In genomic region chr7:63936188-63936985, GRCm38 (mm10) we compare ENCODE assay signal across 8 mouse cellular contexts. TPM values are rescaled to one million over a fixed set of nuclear protein-coding genes. Genes with fewer than 3 reads are reported as not detected.
DNase-seq lines count a peak whose midpoint lies in the region; ATAC-seq lines count a peak whose summit lies in the region.

No protein-coding gene starts in this region.

- no peaks in the 10 kb centered on the region for H3K9me3 ChIP-seq in hindbrain, embryonic 13.5 days
- no peaks in the 10 kb centered on the region for H3K9me3 ChIP-seq in megakaryocyte, embryonic 14.5 days

- H3K9ac ChIP-seq in hindbrain, embryonic 13.5 days, result peak overlapping the region; percentile 97

- peak; percentile 71 for DNase-seq in T-cell, adult 2 months (ENCODE audit: low spot score)
- DNase-seq in cerebellum, postnatal 25 days, result peak; percentile 86 to 89
- DNase-seq in frontal cortex, postnatal 14 days (ENCODE audit: low spot score in 2 of 2), result peak; percentile 66 to 68
- peak; percentile 61 to 89 for DNase-seq in left cerebral cortex, postnatal 10 days (ENCODE audit: extremely low spot score in 1 of 2, low spot score in 2 of 2)
- DNase-seq in right cerebral cortex, postnatal 14 days, result peak; percentile 56
- DNase-seq in urinary bladder, postnatal 36 days (ENCODE audit: low spot score in 2 of 2), result peak; percentile 82 to 87

- H3K27ac ChIP-seq in hindbrain, embryonic 13.5 days, result peak overlapping the region; percentile 97

- peaks cover 39% of the 10 kb centered on the region for H3K4me1 ChIP-seq in hindbrain, embryonic 13.5 days (replicated peaks)
- peaks cover 66% of the 10 kb centered on the region for H3K4me1 ChIP-seq in megakaryocyte, embryonic 14.5 days

- ATAC-seq in hindbrain, embryonic 13.5 days (ENCODE audit: low FRiP score), result no peak

- peak overlapping the region; percentile 78 for H3K4me3 ChIP-seq in hindbrain, embryonic 13.5 days
- H3K4me3 ChIP-seq in megakaryocyte, embryonic 14.5 days (replicated peaks), result peak overlapping the region; percentile 100

- WGBS in hindbrain, embryonic 13.5 days, result 1% methylated on average over 34 of the region's 34 CpGs

- intact Hi-C loops in left cerebral cortex, postnatal 10 days (cut with DNase I), result loop anchor here (2.0 to 10.0 kb wide), 6 partner anchors 39 to 218 kb away; partner anchors contain the start of gene Trpm1

- no peaks in the 10 kb centered on the region for H3K27me3 ChIP-seq in hindbrain, embryonic 13.5 days
- H3K27me3 ChIP-seq in megakaryocyte, embryonic 14.5 days (replicated peaks), result no peaks in the 10 kb centered on the region

- peak overlapping the region; percentile 88 for H3K4me2 ChIP-seq in hindbrain, embryonic 13.5 days

- no peaks in the 10 kb centered on the region for H3K36me3 ChIP-seq in hindbrain, embryonic 13.5 days
- H3K36me3 ChIP-seq in megakaryocyte, embryonic 14.5 days (replicated peaks; ENCODE audit: low read length), result peaks cover 21% of the 10 kb centered on the region

RNA-seq across cellular contexts. Expression of gene Klf13, which starts 2.3 kb away (rescaled TPM):
- polyA plus RNA-seq in hindbrain, embryonic 13.5 days (2015; fragmentation: Nextera tagmentation; extraction: Ambion mirVana), result 25.7 and 26.9 TPM in 2 replicates
- 100 to 1,000 TPM; 148 to 154 TPM for total RNA-seq in left cerebral cortex, postnatal 10 days (2021)
- polyA plus RNA-seq in megakaryocyte, embryonic 14.5 days (2012; ENCODE audit: insufficient read depth, low replicate concordance), result 117 and 140 TPM in 2 replicates

RNA-seq across cellular contexts. Expression of gene E030018B13Rik, which starts 19.7 kb away (rescaled TPM):
- 0.19 TPM in 1 of 2 replicates, not detected in the other for polyA plus RNA-seq in hindbrain, embryonic 13.5 days (2015; fragmentation: Nextera tagmentation; extraction: Ambion mirVana)
- total RNA-seq in left cerebral cortex, postnatal 10 days (2021), result not detected
- not detected in 2 replicates for polyA plus RNA-seq in megakaryocyte, embryonic 14.5 days (2012; ENCODE audit: insufficient read depth, low replicate concordance)
